Mouse (Mus musculus): Measurements from ENCODE around the gene Stk19. TPM values are rescaled to one million over a fixed set of nuclear protein-coding genes. Genes with fewer than 3 reads are reported as not detected.

Stk19 gene
- total RNA-seq (2022) = 1 to 10 TPM; 5.6 to 8.0 (median 6.9) TPM

DNA sequence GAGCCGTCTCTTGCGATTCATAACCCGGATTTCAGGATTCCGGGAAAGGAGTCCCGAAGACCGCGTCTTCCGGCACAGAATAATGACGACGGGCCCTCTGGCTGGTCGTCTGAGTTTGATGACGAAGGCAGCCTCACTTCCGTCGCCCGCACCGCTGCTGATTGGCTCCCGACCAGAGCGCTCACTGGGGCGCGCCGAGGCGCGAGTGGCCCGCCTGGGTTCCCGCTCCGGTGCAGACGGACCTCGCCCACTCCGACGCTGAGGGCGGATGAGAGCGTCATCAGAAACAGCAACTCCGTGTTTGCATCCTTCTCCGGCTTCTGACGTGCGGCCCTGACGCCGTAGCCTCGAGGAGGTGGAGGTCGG lies at the start of gene Stk19, which contains the start of gene Dxo:
Gene Stk19 (minus strand): TSS at position 90 of the 366 bp plus-strand sequence.
Gene Dxo (plus strand): TSS at position 164 of the 366 bp plus-strand sequence.
- DNase-seq (ENCODE audit: low spot score in 2 of 2) = peak; percentile 82 to 88

DNA sequence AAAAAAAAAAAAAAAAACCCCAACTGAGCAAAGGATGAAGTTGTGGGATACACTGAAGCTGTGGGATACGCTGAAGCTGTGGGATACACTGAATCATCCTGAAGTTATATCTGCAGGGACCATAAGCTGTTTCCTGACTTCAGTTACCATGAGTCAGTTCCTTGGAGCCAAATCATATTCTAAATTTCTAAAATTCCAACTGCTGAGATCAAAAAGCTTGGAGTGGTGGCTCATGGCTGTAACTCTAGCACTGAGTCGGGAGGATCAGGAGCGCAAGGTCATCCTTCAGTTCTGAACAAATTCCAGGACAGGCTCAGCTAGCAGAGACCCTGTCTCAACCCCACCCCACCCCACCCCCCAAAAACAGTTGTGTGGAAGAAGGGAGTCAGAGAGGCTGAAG lies 48.9 kb upstream of the Stk19 start:
- DNase-seq (ENCODE audit: low spot score in 2 of 2) = no peak

DNA sequence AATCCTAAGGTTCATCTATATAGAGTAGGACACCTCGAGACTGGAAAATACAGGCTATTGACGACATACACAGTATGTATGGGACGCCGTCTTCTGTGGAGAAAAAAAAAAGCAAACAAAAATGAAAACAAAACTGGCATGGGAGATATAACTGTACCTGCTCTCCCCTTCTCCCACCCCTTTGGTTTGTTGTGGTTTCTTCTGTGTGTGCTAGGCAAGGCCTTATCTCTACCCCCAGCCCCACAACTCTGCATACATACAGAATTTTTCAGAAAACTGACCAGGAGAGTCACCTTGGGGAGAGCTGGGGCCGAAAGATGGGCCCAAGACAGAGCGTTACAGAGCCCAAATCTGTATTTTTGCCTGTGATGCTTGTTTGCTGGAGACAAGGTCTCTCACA lies 48.0 kb upstream of the Stk19 start:
- DNase-seq (ENCODE audit: low spot score in 2 of 2) = no peak

GRCm38 (mm10) chr17:34883332-34883731 lies 46.6 kb upstream of the Stk19 start:
- no peak for DNase-seq (ENCODE audit: low spot score in 2 of 2)

DNA sequence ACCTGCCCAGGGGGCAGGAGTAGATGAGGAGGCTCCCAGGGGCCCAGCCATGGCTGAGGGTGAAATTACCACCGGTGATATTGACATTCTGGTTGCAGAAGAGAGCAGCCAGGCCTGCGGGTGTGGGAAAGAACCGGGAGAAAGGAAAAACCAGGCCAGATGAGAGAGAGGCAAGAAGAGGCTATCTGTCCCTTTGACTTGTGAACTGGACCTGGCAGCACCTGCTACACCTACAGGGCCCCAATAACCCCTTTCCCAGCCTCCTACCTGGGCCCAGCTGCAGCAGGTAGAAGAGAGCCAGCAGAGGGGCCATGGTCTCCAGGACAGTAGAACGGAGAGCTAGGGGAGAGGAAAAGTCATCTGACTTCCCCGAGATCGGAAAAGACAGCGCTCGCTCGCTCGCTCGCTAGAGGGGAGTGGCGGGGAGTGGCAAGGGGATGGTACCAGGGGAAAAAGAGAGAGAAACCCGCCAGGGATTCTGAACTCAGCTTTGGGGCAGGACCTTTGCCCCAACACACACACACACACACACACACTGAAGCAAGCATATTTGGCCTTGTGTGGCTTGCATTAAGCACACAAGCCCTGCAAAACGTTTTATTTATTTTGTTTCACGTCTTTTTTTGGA lies 45.1 kb upstream of the Stk19 start, which contains the start of gene Gm20547:
Gene Gm20547 (minus strand): TSS at position 360 of the 628 bp plus-strand sequence.
- no peak for DNase-seq (ENCODE audit: low spot score in 2 of 2)

- DNase-seq (ENCODE audit: low spot score in 2 of 2) = no peak
These were observed 44.4 kb upstream of the Stk19 start for GRCm38 (mm10) chr17:34881166-34881565.

GRCm38 (mm10) chr17:34879336-34879879 lies 42.7 kb upstream of the Stk19 start, which contains the start of gene Zbtb12:
Zbtb12 (plus strand) TSS chr17:34879483.
- DNase-seq (ENCODE audit: low spot score in 2 of 2) = no peak

DNA sequence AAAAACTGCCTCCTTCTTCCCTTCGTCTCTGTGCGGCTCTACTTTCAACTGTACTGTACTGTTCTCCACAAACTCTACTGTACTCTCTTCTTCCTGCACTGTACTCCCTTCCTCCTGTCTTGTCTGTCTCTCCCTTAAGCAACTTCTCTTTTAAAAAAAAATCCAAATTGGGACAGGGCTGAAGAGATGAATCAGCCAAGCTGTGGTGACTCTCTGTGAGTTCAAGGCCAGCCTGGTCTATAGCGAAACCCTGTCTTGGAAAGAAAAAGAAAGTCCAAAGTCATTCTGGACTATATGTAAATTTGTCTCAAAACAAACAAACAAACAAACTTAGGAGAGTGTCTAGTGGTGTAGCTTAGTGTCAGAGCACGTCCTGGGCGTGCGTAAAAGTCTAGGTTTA lies 37.6 kb upstream of the Stk19 start:
- no peak for DNase-seq (ENCODE audit: low spot score in 2 of 2)

GRCm38 (mm10) chr17:34865981-34866380 lies 29.2 kb upstream of the Stk19 start:
- DNase-seq (ENCODE audit: low spot score in 2 of 2) = no peak

DNA sequence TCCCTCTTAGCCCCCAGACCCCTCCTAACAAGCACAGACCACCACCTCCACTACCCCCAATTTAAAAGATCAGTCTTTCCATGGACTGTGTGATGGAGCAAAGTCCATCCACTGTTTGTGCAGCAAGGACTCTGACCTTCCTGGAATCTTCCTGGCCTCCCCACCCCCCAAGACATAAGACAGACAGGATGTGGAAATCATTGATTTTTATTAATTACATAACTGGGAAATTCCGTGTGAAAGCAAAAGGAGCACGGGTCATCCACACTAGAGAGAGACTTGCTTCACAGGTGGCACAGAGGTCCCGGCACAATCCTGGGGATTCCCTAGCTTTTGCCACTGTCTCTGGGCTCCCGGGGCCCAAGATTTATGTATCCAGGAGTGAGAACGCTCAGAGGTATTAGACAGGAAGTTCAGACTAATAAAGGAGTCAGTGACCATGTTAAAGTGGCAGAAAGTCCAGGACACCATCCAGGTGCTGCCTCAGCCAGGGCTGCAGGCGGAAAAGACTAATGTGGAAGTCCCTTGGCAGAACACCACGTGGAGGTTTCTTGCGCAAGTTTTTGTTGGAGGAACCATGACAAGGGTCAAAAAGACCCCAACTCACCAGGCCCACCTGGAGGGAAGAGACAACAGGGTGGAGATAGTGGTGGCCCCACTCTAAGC lies 25.8 kb upstream of the Stk19 start, which contains the start of gene Cfb:
Gene Cfb (minus strand): TSS at position 103 of the 666 bp plus-strand sequence.
- DNase-seq (ENCODE audit: low spot score in 2 of 2) = no peak

GRCm38 (mm10) chr17:34861704-34862415 lies 25.1 kb upstream of the Stk19 start:
- peak in 1 of 2 experiments; percentile 28 for DNase-seq (ENCODE audit: low spot score in 2 of 2)

DNA sequence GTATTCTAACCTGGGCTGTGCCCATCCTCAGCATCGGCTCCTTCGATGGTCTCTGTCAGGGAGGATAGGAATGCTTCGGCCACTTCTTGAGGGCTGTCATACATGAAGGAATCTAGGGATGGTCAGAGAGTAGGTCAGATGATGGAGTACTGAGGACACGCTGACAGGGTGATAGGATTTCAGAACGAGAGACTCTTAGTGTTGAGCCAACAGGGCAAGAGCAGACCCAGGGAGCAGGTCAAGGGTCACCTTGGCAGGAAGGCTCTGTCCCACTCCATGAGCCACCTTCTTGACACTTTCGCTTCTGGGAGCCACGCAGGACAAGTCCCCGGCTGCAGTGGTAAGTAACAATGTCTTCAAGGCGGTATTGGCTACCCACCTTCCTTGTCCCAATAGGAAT lies 23.8 kb upstream of the Stk19 start:
- no peak for DNase-seq (ENCODE audit: low spot score in 2 of 2)

- DNase-seq (ENCODE audit: low spot score in 2 of 2) = no peak
These were observed 21.9 kb upstream of the Stk19 start for GRCm38 (mm10) chr17:34858670-34859069.

DNA sequence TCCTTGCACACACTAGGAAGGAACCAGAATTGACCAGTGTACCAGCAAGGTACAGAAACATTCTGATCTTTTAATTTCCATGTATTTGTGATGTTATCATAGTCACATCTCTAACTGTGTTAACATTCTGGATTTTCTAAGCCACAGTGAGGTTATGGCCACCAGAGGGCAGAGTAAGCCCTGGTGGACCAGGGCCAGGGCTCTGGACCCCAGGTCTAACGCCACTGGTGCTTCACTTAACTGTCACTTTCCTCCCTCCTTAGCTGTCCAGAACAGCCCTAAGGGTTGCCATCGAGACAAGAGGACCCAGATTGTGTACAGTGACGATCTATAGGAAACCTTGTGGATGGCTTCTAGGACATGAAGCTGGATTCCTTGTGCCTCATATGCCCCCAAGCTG lies 19.1 kb upstream of the Stk19 start:
- DNase-seq (ENCODE audit: low spot score in 2 of 2) = peak in 1 of 2 experiments; percentile 32

DNA sequence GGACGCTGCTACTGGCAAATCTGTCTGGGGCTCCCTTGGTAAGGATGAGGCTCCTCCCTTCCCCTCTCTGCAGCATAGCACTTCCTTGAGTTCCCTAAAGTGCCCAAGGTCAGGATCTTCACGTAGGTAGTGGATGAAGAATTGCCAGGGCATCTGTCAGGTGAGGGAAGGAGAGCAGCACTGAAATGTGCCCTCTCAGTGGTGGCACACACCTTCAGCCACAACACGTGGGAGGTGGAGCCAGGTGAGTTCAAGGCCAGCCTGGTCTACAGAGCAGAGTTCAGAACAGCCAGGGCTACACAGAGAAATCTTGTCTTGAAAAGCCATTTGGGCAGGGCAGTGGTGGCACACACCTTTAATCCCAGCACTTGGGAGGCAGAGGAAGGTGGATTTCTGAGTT lies 18.0 kb upstream of the Stk19 start:
- no peak for DNase-seq (ENCODE audit: low spot score in 2 of 2)

DNA sequence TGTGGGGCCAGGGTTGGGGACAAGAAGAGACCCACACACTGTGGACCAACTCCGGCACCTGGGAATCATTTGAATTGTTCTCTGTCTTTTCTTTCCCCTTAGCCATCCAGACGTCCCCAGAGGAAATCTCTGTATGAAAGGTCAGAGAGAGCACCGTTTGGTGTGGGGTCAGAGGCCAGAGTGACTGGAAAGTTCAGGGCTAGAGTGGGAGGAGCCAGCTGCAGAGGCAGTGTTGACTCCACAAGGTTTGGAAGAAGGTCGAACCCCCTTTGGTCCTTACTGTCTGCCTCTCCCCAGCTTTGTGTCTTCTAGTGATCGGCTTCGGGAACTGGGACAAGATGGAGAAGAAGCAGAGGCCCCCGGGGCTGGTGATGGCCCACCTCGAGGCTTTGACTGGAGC lies 16.8 kb upstream of the Stk19 start:
- no peak for DNase-seq (ENCODE audit: low spot score in 2 of 2)

- DNase-seq (ENCODE audit: low spot score in 2 of 2) = no peak
These were observed 13.9 kb upstream of the Stk19 start for GRCm38 (mm10) chr17:34850517-34851125.

DNA sequence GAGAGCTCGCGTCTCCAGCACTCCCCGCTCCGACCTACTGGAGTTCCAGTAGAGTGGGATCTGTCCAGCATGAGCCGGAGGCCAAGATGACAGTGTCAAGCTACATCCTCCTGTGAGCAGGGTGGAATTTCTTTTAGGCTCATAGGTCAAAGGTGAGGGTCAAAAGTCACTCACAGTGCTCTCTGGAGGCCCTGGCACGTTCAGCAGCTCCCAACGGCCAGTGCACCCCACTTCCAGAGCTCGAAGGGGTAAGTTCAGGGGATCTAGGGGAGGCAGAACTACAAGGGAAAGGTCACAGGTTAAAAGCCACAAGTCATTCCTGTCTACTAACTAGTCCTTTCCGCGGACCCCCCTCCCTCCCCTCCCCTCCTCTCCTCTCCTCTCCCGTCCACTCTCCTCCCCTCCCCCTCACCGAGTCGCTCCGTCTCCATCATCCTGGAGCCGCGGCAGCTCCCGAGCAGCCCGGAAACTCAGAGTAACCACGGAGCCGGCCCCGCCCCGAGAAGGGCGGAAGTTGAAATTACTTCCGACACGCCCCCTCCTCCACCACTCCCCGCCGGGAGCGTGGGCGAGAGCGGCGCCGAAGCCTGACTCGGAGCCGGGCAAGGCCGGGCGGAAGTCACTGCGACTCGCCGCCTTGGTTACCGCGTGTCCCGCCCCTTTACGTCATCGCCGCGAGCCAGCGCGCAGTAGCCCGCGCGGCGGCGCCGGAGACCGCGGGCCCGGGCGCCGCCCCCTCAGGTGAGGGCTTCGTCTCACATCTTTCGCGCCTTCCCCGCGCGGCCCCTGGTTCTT lies 13.2 kb upstream of the Stk19 start, which contains the start of the genes Skiv2l and Nelfe:
Gene Skiv2l (minus strand): TSS at position 489 of the 795 bp plus-strand sequence.
Gene Nelfe (plus strand): TSS at position 670 of the 795 bp plus-strand sequence.
- DNase-seq (ENCODE audit: low spot score in 2 of 2) = peak; percentile 95 to 96

- DNase-seq (ENCODE audit: low spot score in 2 of 2) = no peak
These were observed 10.9 kb upstream of the Stk19 start for GRCm38 (mm10) chr17:34847615-34848014.

- DNase-seq (ENCODE audit: low spot score in 2 of 2) = no peak
These were observed 10.4 kb upstream of the Stk19 start for GRCm38 (mm10) chr17:34847192-34847591.
